Mouse (Mus musculus) testis, adult 2 months (tissue): ENCODE results near the gene Slc25a48. TPM values are rescaled to one million over a fixed set of nuclear protein-coding genes. Genes with fewer than 3 reads are reported as not detected.

ENCODE experiments used
- H3K27ac ChIP-seq: fragments of 200-500 bp; 2 replicates; pipeline ENCODE4 v1.5.1; 2012; ENCODE audit warnings: low read depth, low read length; ENCODE audit not compliant: control insufficient read depth, insufficient read depth
- H3K27me3 ChIP-seq: fragments of 200-500 bp; 2 replicates; pipeline ENCODE4 v1.6.1; 2012; ENCODE audit warnings: mild to moderate bottlenecking, low read length, moderate library complexity; ENCODE audit not compliant: control insufficient read depth, insufficient read depth
- H3K36me3 ChIP-seq: fragments of 200-500 bp; 2 replicates; pipeline ENCODE4 v1.6.1; 2012; ENCODE audit warnings: mild to moderate bottlenecking, low read length; ENCODE audit not compliant: control insufficient read depth, insufficient read depth
- H3K4me1 ChIP-seq: fragments of 200-500 bp; 2 replicates; pipeline ENCODE4 v1.6.1; 2012; ENCODE audit warnings: low read length; ENCODE audit not compliant: control insufficient read depth, insufficient read depth
- H3K4me3 ChIP-seq: fragments of 200-500 bp; 2 replicates; pipeline ENCODE4 v1.5.1; 2012; ENCODE audit warnings: low read depth, mild to moderate bottlenecking, low read length, moderate library complexity, mixed read lengths; ENCODE audit not compliant: control insufficient read depth
- CTCF ChIP-seq: fragments of 200-500 bp; IDR thresholded peaks from 2 replicates; pipeline ENCODE4 v1.5.1; 2012; ENCODE audit warnings: low read depth, mild to moderate bottlenecking, inconsistent platforms, low read length, moderate library complexity; ENCODE audit not compliant: control insufficient read depth, insufficient read depth, insufficient replicate concordance
- POLR2A ChIP-seq: fragments of 200-500 bp; IDR thresholded peaks from 2 replicates; pipeline ENCODE4 v1.6.1; 2012; ENCODE audit warnings: low read depth, mild to moderate bottlenecking, inconsistent platforms, low read length, moderate library complexity; ENCODE audit not compliant: control insufficient read depth
- polyA plus RNA-seq: library from polyadenylated mRNA; depleted of rRNA; stranded (reverse); fragments of >200 nt; gene quantifications from 2 replicates; pipeline ENCODE4 v1.2.3, GENCODE M21; 2012

Slc25a48 gene
- polyA plus RNA-seq, 1 experiment = 0.37 TPM

- H3K4me3 ChIP-seq = no peak overlapping the region
- no peaks in the 10 kb centered on the region for H3K4me1 ChIP-seq
- TF ChIP-seq POLR2A = no peak
- TF ChIP-seq CTCF = no peak
- no peak overlapping the region for H3K27ac ChIP-seq
- no peaks in the 10 kb centered on the region for H3K36me3 ChIP-seq
- no peaks in the 10 kb centered on the region for H3K27me3 ChIP-seq
These were observed 11.9 kb downstream of the Slc25a48 start for GRCm38 (mm10) chr13:56450035-56450434.

- Histone ChIP-seq H3K36me3 (no peaks in the 10 kb centered on the region), H3K27me3 (no peaks in the 10 kb centered on the region), H3K27ac (no peak overlapping the region), H3K4me1 (no peaks in the 10 kb centered on the region), H3K4me3 (no peak overlapping the region)
- TF ChIP-seq CTCF = no peak
- TF ChIP-seq POLR2A = no peak
These were observed 19.8 kb downstream of the Slc25a48 start for GRCm38 (mm10) chr13:56458001-56458400.

GRCm38 (mm10) chr13:56461460-56461859, 23.3 kb downstream of the Slc25a48 start:
- Histone ChIP-seq H3K36me3 (no peaks in the 10 kb centered on the region), H3K27me3 (no peaks in the 10 kb centered on the region), H3K27ac (no peak overlapping the region), H3K4me1 (no peaks in the 10 kb centered on the region), H3K4me3 (no peak overlapping the region)
- TF ChIP-seq POLR2A (no peak), CTCF (no peak)

GRCm38 (mm10) chr13:56462791-56463190, 24.6 kb downstream of the Slc25a48 start:
- H3K4me3 ChIP-seq = no peak overlapping the region
- no peaks in the 10 kb centered on the region for H3K36me3 ChIP-seq
- no peaks in the 10 kb centered on the region for H3K27me3 ChIP-seq
- no peaks in the 10 kb centered on the region for H3K4me1 ChIP-seq
- no peak overlapping the region for H3K27ac ChIP-seq
- no peak for TF ChIP-seq POLR2A
- TF ChIP-seq CTCF = no peak

DNA sequence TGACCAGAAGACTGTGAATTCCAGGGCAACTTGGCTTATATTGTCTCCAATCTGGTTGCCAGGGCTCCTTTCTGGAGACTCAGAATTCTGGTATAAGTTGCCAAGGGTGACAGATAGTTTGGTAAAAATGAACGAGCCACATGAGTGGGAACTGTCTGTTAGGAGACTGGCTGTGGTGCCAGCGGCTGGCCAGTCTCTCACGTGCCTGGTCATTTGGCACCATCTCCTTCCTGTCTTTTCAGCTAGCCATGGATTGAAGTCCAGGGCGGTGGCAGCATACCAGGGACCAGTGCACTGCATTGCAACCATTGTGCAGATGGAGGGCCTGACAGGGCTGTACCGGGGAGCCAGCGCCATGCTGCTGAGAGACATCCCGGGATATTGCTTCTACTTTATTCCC, 25.1 kb downstream of the Slc25a48 start:
- Histone ChIP-seq H3K27me3 (no peaks in the 10 kb centered on the region), H3K4me1 (no peaks in the 10 kb centered on the region), H3K36me3 (no peaks in the 10 kb centered on the region), H3K4me3 (no peak overlapping the region), H3K27ac (no peak overlapping the region)
- no peak for TF ChIP-seq CTCF
- TF ChIP-seq POLR2A = no peak

- no peaks in the 10 kb centered on the region for H3K4me1 ChIP-seq
- H3K27me3 ChIP-seq = no peaks in the 10 kb centered on the region
- TF ChIP-seq CTCF = no peak
- no peak for TF ChIP-seq POLR2A
- no peaks in the 10 kb centered on the region for H3K36me3 ChIP-seq
- H3K27ac ChIP-seq = no peak overlapping the region
- no peak overlapping the region for H3K4me3 ChIP-seq
These were observed 25.6 kb downstream of the Slc25a48 start for GRCm38 (mm10) chr13:56463750-56464149.

GRCm38 (mm10) chr13:56467786-56468185, 29.6 kb downstream of the Slc25a48 start:
- TF ChIP-seq CTCF (no peak), POLR2A (no peak)
- no peaks in the 10 kb centered on the region for H3K36me3 ChIP-seq
- H3K27me3 ChIP-seq = no peaks in the 10 kb centered on the region
- H3K4me3 ChIP-seq = no peak overlapping the region
- H3K4me1 ChIP-seq = no peaks in the 10 kb centered on the region
- no peak overlapping the region for H3K27ac ChIP-seq

GRCm38 (mm10) chr13:56468536-56468935, 30.4 kb downstream of the Slc25a48 start:
- Histone ChIP-seq H3K36me3 (no peaks in the 10 kb centered on the region), H3K27ac (no peak overlapping the region)
- TF ChIP-seq POLR2A (no peak), CTCF (no peak)

More at GRCm38 (mm10) chr13:56468536-56468935, 30.4 kb downstream of the Slc25a48 start:
- H3K4me1 ChIP-seq = no peaks in the 10 kb centered on the region
- H3K27me3 ChIP-seq = no peaks in the 10 kb centered on the region
- no peak overlapping the region for H3K4me3 ChIP-seq
